Mouse (Mus musculus) frontal cortex, postnatal 25 days (tissue): ENCODE results near the gene Olfr1346.
A peak's percentile ranks its signal among the peaks of the same experiment; 100 is the strongest.
"Not testable (repeated sequence)": the region's sequence is repeated elsewhere in the genome, so short reads cannot be mapped to it uniquely, and the experiment has no call there.

Source experiments
- DNase-seq, 2 experiments: peaks; one replicate each; pipeline ENCODE4 v3.0.0; 2022; ENCODE audit warnings: low spot score in 2 of 2

The Olfr1346 gene

GRCm38 (mm10) chr7:6466951-6467350, at the start of gene Olfr1346:
Gene Olfr1346 (plus strand): TSS chr7:6467101.
- no peak for DNase-seq

GRCm38 (mm10) chr7:6419894-6420293, 47.0 kb upstream of the Olfr1346 start:
- no peak for DNase-seq

DNA sequence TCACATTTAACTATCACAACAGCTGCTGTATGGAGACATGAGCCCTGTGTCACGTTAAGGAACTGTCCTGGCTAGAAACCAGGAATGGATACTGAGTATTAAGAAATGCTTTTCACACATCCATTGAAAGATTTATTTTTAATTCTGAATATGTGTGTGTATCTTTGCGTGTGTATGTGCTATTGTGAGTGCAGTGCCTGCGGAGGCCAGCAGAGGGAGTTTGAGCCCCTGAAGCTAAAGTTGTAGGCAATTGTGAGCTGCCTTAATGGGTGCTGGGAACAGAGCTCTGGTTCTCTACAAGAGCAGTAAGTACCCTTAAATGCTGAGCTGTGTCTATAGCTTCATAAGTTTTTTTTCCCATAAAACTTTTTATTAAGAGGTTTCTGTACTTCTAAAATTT, 37.5 kb upstream of the Olfr1346 start:
- DNase-seq: no peak

DNA sequence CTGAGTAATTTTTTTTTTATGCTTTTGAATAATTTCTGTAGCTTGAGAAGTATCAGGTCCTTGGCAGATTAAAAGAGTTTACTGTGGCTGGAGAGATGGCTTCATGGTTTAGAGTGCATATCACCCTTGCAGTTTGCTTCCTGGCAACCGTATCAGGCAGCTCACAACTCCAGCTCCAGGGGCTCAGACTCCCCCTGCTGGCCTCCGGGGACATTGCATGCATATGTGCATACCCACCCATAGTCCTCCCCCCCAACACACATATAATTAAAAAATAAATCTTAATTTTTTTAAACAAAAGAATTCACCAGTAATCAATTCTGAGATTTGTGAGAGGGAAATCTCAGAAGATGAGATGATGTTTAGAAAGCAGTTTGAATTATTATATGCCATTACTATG, 36.6 kb upstream of the Olfr1346 start:
- peak in 1 of 2 experiments; percentile 11 for DNase-seq

DNA sequence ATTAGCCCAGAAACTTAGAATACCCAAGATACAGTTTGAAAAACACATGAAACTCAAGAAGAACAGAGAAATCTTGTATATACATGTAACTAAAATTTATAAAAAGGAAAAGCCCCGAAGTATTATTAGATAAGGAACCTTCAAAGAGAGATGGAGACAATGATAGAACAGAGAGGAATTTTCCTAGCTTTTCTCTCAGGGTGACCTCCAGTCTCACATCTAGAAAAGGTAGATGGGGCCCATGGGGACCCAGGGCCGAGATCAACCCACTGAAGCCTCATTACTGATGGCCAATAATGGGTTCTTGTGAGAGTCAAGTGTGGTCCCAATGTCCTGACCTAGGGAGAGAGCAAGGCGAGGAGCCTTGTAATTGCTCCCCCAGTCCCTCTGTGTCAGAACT, 28.5 kb upstream of the Olfr1346 start, which contains the start of gene Olfr1344:
Gene Olfr1344, plus strand, starts transcription at position 301 of the 400 bp plus-strand sequence.
- DNase-seq: no peak

DNA sequence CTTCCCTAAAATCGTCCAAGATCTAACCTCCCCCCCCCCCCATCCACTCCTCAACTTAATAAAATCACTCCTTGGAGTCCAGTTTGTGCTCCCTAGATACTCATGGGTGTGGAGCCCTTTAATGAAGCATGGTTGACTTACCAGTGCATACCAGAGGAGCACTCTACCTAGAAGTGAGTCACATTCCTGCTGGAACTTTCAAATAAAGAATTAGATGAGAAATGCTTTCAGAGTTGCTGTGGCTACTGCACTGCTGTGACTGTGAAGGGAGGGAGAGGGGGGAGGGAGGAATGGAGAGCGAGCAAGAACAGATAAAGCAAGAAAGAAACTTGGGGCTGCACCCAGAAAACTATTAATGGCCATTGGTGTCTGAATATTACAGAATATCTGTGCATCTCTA, 25.7 kb upstream of the Olfr1346 start:
- DNase-seq: no peak

GRCm38 (mm10) chr7:6447771-6448170, 19.1 kb upstream of the Olfr1346 start:
- DNase-seq: no peak

- no peak for DNase-seq
Measured at GRCm38 (mm10) chr7:6455868-6456267, 11.0 kb upstream of the Olfr1346 start, which contains the start of gene Olfr1336. Gene Olfr1336 (plus strand): TSS chr7:6456168.

DNA sequence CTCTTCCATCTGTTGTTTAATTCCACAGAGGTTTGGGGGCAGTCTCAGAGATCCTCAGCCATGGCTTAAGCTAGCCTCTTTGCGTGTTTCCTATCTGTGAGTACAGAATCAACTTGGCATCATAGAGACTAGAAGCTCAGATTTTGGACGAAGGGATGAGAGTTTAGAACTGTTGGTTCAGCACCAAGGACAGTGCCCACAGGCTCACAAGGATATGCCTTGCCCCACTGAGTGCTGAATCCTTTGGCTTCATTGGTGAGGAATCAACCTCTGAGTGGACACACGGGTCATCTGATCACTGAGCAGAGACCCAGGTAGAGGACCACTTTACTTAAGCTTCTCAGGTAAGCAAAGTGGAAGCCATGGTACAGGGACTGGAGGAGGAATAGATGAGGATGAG, 10.5 kb upstream of the Olfr1346 start:
- DNase-seq: no peak

DNA sequence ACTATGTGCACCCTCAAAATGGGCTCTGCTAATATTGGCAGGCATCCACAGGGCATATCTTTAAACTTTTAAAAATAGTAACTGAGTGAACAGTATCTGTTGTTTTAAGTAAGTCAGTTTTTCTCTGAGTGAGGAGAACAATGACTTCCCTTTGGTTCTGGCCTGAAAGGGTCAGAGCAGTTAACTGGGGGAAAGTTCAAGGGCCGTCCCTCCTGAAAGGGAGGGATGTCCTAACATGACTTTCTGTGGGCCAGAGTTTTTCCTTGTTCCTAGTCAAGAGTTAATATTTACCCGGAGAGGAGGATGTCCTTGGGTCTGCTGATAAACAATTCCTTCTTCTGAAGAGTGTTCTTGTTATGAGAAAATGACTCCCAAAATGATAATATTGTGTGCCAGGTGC, 10.7 kb downstream of the Olfr1346 start:
- DNase-seq: not testable (repeated sequence)

GRCm38 (mm10) chr7:6486841-6487240, 19.9 kb downstream of the Olfr1346 start, which contains the start of gene Olfr5:
Gene Olfr5 (minus strand): TSS chr7:6486941.
- DNase-seq: no peak

- no peak for DNase-seq
Measured at GRCm38 (mm10) chr7:6499655-6500054, 32.8 kb downstream of the Olfr1346 start, which contains the start of gene Olfr1347. Gene Olfr1347 (minus strand): TSS chr7:6499755.

DNA sequence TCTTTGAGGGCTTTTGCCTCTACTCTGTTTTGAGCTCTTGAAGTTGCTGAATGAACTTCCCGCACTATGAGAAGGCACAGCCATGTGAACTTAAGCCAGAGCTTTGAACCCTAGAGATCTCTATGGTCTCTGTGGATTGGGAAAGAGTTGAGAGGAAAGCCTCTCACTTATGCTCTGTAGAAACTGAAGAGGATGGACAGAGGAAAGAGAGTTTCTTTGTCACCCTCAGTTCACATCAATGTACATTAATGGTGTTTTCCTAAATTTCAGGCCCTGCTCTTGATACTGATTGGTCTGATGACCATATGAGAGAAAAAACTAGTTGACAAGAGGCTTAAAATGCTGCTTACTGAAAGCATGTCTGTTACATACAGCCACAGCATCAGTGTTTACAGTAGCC, 41.7 kb downstream of the Olfr1346 start, which contains the start of gene Olfr1348:
Gene Olfr1348, minus strand, starts transcription at position 101 of the 400 bp plus-strand sequence.
- no peak for DNase-seq

GRCm38 (mm10) chr7:6521666-6522065, 54.8 kb downstream of the Olfr1346 start:
- no peak for DNase-seq

- no peak for DNase-seq
Measured at GRCm38 (mm10) chr7:6522850-6523249, 55.9 kb downstream of the Olfr1346 start, which contains the start of gene Olfr1349. Gene Olfr1349 (minus strand): TSS chr7:6522950.

DNA sequence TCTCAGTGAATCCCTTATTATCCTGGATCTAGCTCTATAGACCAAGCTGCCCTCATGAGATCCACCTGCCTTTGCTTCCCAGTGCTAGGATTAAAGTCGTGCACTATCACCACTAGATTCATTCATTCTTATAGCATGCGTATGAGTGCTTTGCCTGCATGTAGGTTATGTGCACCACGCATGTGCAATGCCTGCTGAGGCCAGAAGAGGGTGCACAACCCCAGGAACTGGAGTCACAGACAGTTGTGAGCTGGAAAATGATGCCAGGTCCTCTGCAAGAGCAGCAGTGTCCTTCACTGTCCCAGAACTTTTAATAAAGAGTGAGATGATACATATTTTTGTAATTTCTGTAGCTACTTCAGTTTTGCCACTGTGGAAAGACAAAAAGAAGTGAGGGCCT, 58.1 kb downstream of the Olfr1346 start:
- DNase-seq: no peak

GRCm38 (mm10) chr7:6526141-6526540, 59.2 kb downstream of the Olfr1346 start:
- no peak for DNase-seq
